Mouse (Mus musculus) olfactory bulb, adult 2 months (tissue): ENCODE results near the gene Olfr94.

Experiments
- CTCF ChIP-seq: fragments of 200-500 bp; IDR thresholded peaks from 2 replicates; pipeline ENCODE4 v1.5.1; 2012; ENCODE audit warnings: low read depth, mild to moderate bottlenecking, low read length, moderate library complexity; ENCODE audit not compliant: insufficient read depth
- POLR2A ChIP-seq: fragments of 200-500 bp; IDR thresholded peaks from 2 replicates; pipeline ENCODE4 v1.6.1; 2012; ENCODE audit warnings: mild to moderate bottlenecking, low read depth, low read length, moderate library complexity; ENCODE audit not compliant: insufficient read depth

GRCm38 (mm10) chr17:37219846-37220245 lies 19.1 kb upstream of the Olfr94 start, which contains the start of gene Olfr96:
- TF ChIP-seq CTCF (no peak), POLR2A (no peak)
